Mouse (Mus musculus): Measurements from ENCODE around the gene Scamp1. TPM values are rescaled to one million over a fixed set of nuclear protein-coding genes. Genes with fewer than 3 reads are reported as not detected.

Scamp1 gene
- total RNA-seq (2023): 4.0 to 7.4 TPM (median 6.2 TPM) in 4 replicates

DNA sequence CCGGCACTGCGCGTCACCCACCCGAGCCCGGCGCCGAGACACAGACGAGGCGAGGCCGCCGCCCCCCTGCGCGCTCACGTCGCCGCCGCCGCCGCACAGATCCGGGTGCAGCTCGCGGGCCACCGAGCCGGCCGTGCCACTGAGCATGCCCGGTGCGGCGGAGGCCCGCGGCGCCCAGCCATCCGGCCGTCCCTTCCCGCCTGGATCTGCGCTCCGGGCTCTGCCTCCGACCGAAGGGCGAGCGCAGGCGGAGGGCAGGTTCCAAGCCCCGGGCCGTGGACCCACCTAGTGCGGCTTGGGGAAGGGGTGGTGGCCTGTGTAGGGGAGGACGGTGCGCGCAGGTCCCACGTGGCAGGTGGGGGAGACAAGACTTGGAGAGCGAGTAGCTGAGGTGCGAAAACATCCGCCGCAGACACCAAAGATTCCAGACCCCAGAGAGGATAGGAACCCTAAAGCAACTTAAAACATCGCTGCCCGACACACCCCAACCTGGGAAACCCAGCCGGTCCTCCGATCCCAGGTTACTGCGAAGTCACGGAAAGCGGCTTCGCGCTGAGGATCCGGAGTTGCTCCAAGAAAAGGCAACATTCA lies at the start of gene Scamp1:
Gene Scamp1 (minus strand): TSS at position 577 of the 591 bp plus-strand sequence.

Other genes starting within 250 kb of the Scamp1 start
- gene Lhfpl2, start 228.1 kb downstream of the Scamp1 start, total RNA-seq (2023): not detected in 4 replicates
- 57.0 to 61.9 TPM (median 60.1 TPM) in 4 replicates for gene Ap3b1, start 73.1 kb upstream of the Scamp1 start, total RNA-seq (2023)